Mouse (Mus musculus): ENCODE results near the gene Paqr7. TPM values are rescaled to one million over a fixed set of nuclear protein-coding genes. Genes with fewer than 3 reads are reported as not detected.

Gene Paqr7
- 10 to 100 TPM; 58.1 to 64.3 (median 61.1) TPM for total RNA-seq (2022)

DNA sequence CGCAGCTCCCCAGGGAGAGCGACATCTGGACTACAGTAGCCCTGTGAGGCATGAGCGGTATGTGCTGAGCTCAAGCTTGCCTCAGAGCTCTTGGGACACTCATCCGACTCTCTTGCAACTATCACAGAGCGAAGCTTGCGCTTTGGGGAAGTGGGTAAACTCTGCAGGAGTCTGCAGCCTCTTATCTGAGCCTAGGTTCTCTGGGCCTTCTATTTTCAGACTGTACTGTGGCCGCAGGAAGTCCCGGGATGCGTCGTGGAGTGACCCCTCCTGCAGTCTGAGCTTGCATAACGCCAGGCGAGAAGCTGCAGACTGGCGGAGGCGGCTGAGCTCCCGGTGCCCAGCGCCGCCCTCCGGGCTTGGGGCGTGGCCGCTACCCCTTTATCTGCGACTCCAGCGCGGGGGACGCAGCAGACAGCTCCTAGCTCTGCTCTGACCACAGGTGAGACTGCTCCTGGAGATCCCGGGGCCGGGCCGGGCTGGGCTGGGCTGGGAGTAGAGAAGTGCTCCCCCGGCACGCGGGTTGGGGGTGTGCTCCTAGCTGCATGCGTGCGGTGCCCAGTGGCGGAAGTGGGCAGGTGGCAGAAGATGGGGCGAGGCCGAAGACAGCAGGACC lies at the start of gene Paqr7:
Gene Paqr7 (plus strand): TSS at position 103 of the 616 bp plus-strand sequence.
- peak; percentile 70 to 79 for DNase-seq (ENCODE audit: low spot score in 2 of 2)

- no peak for DNase-seq (ENCODE audit: low spot score in 2 of 2)
Observed at GRCm38 (mm10) chr4:134447966-134448365, 48.5 kb upstream of the Paqr7 start.

- peak in 1 of 2 experiments; percentile 63 for DNase-seq (ENCODE audit: low spot score in 2 of 2)
Observed at GRCm38 (mm10) chr4:134449595-134450391, 46.7 kb upstream of the Paqr7 start.

DNA sequence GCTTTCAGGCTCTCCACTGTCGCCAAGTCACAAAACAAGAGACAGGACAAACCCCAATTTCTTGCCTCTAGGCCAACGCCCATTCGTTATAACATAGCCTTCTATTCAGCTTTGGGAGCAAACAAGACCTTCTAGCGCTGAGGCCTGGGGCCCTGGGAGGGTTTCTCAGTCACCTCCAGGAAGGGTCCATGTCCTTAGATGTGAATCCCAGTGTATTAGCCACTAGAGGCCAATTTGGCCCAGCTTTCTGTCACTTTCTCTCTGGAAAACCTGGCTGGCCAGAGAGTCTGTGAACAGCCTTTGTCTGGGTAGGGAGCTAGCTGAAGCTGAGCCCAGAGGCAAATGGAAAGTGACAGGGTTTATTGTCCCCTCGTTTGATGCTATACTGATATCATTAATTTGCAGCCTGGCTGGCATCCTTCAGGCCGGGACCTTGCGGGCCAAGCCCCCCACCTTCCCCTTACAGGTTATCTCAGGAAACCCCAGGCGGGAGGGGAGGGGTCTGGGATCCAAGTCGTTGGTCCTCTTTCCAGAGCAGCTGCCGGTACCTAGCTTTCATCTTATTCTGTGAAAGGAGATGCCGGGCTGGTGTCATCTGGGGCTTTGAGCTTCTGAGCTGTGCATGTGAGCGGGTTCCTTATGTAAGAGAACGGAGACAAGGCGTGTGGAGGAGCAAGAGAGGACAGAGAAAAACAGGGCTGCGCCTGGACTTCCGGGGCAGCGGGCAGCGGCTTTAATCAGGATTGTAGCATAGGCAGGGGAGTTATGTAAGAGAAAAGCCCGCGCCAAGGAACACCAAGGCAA lies 45.9 kb upstream of the Paqr7 start:
- peak; percentile 63 to 73 for DNase-seq (ENCODE audit: low spot score in 2 of 2)

DNA sequence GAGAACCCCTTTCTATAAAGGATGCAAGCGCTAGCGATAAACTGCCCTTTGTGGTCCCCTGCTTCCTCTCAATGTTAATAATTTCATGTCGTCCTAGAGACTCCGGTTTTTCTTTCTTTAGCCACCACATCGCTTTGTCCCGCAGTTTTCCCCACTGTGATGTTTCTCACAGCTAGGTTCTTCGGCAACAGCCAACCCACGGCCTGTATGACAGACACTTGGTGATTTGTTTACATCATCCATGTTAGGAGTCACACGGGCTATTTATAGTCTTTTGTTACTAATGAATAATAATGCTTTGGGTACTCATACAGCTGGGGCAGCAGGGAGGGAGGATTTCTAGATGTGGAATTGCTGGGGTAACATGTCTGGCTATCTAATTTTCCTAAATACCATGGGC lies 45.0 kb upstream of the Paqr7 start:
- no peak for DNase-seq (ENCODE audit: low spot score in 2 of 2)

DNA sequence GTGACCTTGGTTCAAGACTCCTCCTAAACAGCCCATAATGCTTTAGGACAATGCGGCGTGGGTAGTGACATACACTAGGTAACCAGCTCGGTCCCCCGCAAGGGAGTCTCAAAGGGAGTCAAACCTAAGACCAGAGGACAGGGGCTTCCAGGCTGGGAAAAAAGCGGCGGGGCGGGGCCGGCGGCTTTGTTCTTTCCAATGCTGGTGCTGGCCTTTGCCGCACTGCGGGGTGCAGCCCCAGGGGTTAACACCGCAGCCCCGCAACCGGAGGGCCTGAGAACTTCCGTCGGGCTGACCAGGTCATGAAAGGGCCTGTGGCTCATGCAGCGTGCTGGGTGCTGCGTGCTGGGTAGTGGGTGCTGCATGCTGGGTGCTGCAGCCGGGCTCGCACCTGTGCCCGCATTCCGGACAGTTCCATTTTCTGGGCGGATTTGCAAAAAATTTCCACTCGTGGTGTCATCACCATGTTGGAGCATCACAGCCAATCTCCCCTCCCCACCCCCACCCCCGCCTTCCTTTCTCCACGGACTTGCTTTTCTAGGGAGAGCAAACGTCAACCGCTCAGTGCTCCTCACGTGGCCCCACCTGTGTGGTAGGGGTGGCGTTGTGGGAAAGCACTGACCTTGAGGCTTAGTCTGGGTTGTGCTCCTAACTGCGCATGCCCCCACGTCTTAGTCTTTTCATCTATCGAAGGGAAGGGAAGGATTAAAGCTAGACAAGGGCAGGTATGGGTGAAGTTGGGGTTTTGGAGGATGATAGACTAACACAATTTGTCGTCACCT lies 42.7 kb upstream of the Paqr7 start:
- no peak for DNase-seq (ENCODE audit: low spot score in 2 of 2)

DNA sequence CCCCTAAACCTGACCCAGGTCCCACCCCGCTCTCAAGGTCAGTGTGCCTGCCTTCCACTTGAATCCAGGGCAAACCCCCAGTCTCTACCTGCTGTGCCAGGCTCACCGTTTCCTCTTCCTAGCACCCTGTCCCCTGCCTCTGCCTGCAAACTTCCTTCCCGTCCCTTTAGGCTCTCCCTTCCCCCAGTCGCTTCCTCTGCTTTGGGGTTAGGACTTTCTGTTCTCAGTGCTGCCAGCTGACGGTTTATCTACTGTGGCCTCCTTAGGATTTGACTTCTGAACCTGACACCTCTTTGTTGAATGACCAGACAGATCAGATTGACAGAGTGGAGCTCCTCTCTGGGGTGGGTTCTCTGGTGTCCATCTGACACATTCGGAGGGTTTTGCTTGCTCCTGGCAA lies 41.2 kb upstream of the Paqr7 start:
- DNase-seq (ENCODE audit: low spot score in 2 of 2), result no peak

- no peak for DNase-seq (ENCODE audit: low spot score in 2 of 2)
Observed at GRCm38 (mm10) chr4:134457130-134457825, 39.2 kb upstream of the Paqr7 start.

GRCm38 (mm10) chr4:134458856-134459255 lies 37.6 kb upstream of the Paqr7 start:
- no peak for DNase-seq (ENCODE audit: low spot score in 2 of 2)

DNA sequence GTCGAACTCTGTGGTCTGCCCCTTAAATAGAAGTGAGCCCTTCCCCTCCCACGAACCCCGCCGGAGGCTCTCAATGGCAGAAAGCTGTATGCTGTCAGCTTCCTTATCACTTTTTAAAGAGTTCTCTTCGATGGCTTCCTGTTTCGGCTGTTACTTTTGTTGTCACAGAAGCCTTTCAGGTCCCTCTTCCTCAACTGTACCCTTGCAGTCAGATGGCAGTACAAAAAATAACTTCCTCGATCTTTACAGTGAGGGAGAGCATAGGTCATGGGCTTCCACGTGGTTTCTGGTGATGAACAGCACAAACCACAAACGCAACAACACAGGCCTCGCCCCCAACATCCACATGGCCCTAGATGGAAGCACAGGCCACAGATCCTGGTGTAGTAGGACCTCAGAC lies 36.2 kb upstream of the Paqr7 start:
- DNase-seq (ENCODE audit: low spot score in 2 of 2), result no peak

DNA sequence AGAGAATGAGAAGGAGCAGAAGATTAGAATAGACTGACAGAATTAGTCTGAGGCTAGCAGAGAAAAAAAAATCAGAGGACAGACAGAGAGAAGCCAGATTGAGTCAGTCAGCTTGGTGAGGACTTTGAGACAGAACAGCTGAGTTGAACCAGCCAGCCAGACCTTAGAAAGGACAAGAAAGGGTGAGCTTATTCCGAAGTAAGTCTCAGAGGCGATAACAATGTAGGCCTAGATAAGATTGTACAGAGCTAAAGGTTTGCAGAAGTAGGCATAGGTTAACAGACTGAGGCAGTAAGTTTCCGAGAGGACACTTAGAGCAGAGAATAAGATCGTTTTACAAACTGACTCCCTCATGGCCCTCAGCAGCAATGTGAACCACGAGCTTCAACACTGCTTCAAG lies 35.2 kb upstream of the Paqr7 start:
- no peak for DNase-seq (ENCODE audit: low spot score in 2 of 2)

DNA sequence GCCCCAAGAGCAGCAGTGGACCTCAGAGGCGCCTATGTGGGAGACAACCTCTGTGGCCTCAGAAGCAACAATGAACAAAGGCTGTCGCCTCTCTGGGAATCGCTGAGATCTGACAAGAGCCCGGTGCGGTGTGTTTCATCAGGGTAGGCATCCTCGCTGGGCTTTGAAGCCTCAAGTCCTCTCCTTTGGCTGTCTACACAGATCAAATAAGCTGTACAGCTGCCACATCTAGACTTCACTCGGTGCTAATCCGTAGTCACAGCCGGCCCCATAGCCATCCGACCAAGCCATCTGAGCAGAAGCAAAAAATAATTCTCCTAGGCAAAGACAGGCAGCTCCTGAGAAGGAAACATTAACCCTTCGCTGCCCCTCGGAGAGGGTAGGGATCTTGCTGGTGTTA lies 30.7 kb upstream of the Paqr7 start:
- DNase-seq (ENCODE audit: low spot score in 2 of 2), result no peak

DNA sequence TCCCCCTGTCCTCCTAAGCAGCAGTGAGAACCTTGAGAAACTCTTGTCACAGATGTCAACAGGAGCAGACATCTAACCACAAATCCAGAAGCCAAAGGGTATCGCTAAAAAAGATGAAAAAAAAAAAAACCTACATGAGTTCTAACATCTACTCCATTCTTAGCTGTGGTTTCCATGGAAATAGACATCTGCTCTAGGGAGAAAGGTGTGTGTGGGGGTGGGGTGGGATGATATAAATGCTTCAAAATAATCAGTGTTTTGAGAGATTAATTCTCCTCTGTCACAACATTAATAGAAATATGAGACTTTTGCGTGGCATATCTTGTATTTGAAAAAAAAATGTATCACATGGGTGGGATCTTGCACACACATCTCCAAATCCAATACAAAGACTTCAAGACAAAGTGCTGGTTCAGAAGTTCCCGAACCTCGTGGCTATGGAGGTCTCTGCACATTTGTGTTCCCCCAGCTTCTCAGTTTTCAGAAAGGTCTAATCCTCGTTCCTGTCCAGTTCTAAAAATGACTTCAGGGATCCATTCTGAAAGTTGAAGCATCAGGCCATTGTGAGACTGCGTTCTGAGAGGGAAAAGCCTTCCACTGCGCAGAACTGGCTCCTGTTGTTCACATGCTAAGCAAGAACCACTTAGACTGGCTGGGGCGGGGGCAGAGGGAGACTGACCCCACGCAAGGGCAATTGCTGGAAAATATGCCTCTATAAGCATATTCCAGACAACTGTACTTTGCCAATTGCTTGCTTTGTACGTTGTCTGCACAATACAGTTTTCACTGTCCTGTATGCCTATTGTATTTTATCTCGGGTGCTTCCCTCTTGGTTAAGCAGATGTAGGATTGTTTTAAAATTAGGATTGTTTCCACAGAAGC lies 29.9 kb upstream of the Paqr7 start:
- DNase-seq (ENCODE audit: low spot score in 2 of 2), result no peak

- DNase-seq (ENCODE audit: low spot score in 2 of 2), result no peak
Observed at GRCm38 (mm10) chr4:134467435-134468214, 28.9 kb upstream of the Paqr7 start.

GRCm38 (mm10) chr4:134468215-134468575 lies 28.3 kb upstream of the Paqr7 start, which contains the start of gene Stmn1:
Gene Stmn1 (plus strand): TSS chr4:134468320.
- peak; percentile 86 to 97 for DNase-seq (ENCODE audit: low spot score in 2 of 2)

DNA sequence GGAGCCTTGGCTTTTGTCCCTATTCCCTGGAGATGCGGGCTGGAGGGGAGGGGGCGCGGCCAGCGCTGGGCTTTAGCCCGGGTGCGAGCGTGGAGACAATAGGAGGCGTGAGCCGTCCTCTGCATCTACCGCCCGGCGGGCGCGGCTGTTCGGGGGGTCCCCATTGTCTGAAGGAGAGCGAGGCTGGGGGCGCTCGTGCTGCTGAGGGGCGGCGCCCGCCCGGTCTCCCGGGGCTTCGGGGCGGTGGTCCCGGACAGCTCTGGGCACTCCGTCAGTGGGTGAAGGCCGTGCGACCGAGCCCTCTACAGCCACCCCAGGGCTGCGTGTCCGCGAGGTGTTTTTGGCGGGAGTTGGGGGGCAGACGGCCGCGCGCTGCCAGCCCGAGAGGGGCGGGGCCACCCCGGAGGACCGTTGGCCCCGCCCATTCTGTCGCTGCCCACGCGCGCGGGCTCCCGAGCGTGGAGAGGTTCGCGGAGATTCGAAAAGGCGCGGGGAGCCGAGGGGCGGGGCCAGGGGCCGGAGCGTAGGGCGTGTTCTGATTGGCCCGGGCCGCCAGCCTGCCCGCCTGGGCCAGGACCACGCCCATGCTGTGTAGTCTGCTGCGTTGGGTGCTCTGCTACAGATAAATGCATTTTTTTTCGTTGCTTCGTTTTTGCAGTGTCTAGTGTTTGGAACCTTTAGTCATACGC lies 27.8 kb upstream of the Paqr7 start:
- DNase-seq (ENCODE audit: low spot score in 2 of 2), result peak; percentile 87 to 94

- DNase-seq (ENCODE audit: low spot score in 2 of 2), result no peak
Observed at GRCm38 (mm10) chr4:134469341-134469796, 27.1 kb upstream of the Paqr7 start.

GRCm38 (mm10) chr4:134469985-134470384 lies 26.5 kb upstream of the Paqr7 start:
- no peak for DNase-seq (ENCODE audit: low spot score in 2 of 2)

Measured in left cerebral cortex, adult 8-10 months (tissue).